Mouse (Mus musculus): Measurements from ENCODE around the gene Acot7. TPM values are rescaled to one million over a fixed set of nuclear protein-coding genes. Genes with fewer than 3 reads are reported as not detected.

Gene Acot7
- polyA plus RNA-seq, 1 experiment from 2014 or later = 168 TPM

- Histone ChIP-seq H3K4me3 (ENCODE audit: low read depth, low read length) (no peak overlapping the region), H3K4me1 (ENCODE audit: control insufficient read depth, insufficient read depth, low read length) (0 out of 2 replicates have a peak, but pooled peaks cover 3% of the 10 kb centered on the region), H3K9ac (ENCODE audit: low read length) (no peak overlapping the region), H3K4me2 (ENCODE audit: low read length) (no peak overlapping the region), H3K27ac (ENCODE audit: low read depth, low read length) (no peak overlapping the region), H3K27me3 (replicated peaks; ENCODE audit: control insufficient read depth, insufficient read depth, low read length) (no peaks in the 10 kb centered on the region), H3K36me3 (ENCODE audit: control insufficient read depth, insufficient read depth, low read length) (no peaks in the 10 kb centered on the region), H3K9me3 (replicated peaks; ENCODE audit: control insufficient read depth, low read length) (no peaks in the 10 kb centered on the region)
- no peak for ATAC-seq
- DNase-seq (ENCODE audit: low spot score) = no peak
- 90% methylated on average over 9 of the region's 9 CpGs for WGBS
Observed at GRCm38 (mm10) chr4:152264867-152265568, 87.1 kb downstream of the Acot7 start.

- 0 out of 2 replicates have a peak, but pooled peaks cover 3% of the 10 kb centered on the region for H3K4me1 ChIP-seq (ENCODE audit: control insufficient read depth, insufficient read depth, low read length)
- no peak overlapping the region for H3K27ac ChIP-seq (ENCODE audit: low read depth, low read length)
- DNase-seq (ENCODE audit: low spot score) (no peak), ATAC-seq (no peak)
- 44% methylated on average over 5 of the region's 5 CpGs for WGBS
- no peak overlapping the region for H3K9ac ChIP-seq (ENCODE audit: low read length)
- H3K4me3 ChIP-seq (ENCODE audit: low read depth, low read length) = no peak overlapping the region
- H3K9me3 ChIP-seq (replicated peaks; ENCODE audit: control insufficient read depth, low read length) = no peaks in the 10 kb centered on the region
- H3K27me3 ChIP-seq (replicated peaks; ENCODE audit: control insufficient read depth, insufficient read depth, low read length) = no peaks in the 10 kb centered on the region
- H3K4me2 ChIP-seq (ENCODE audit: low read length) = no peak overlapping the region
- H3K36me3 ChIP-seq (ENCODE audit: control insufficient read depth, insufficient read depth, low read length) = no peaks in the 10 kb centered on the region
Observed at GRCm38 (mm10) chr4:152265791-152266190, 87.9 kb downstream of the Acot7 start.

- no peak for ATAC-seq
- peak; percentile 43 for DNase-seq (ENCODE audit: low spot score)
- H3K9ac ChIP-seq (ENCODE audit: low read length) = no peak overlapping the region
- 58% methylated on average over 10 of the region's 10 CpGs for WGBS
- no peaks in the 10 kb centered on the region for H3K27me3 ChIP-seq (replicated peaks; ENCODE audit: control insufficient read depth, insufficient read depth, low read length)
- no peaks in the 10 kb centered on the region for H3K9me3 ChIP-seq (replicated peaks; ENCODE audit: control insufficient read depth, low read length)
- no peaks in the 10 kb centered on the region for H3K36me3 ChIP-seq (ENCODE audit: control insufficient read depth, insufficient read depth, low read length)
- no peak overlapping the region for H3K4me3 ChIP-seq (ENCODE audit: low read depth, low read length)
- 0 out of 2 replicates have a peak, but pooled peaks cover 3% of the 10 kb centered on the region for H3K4me1 ChIP-seq (ENCODE audit: control insufficient read depth, insufficient read depth, low read length)
- no peak overlapping the region for H3K27ac ChIP-seq (ENCODE audit: low read depth, low read length)
- H3K4me2 ChIP-seq (ENCODE audit: low read length) = no peak overlapping the region
Observed at GRCm38 (mm10) chr4:152266236-152266895, 88.4 kb downstream of the Acot7 start.

GRCm38 (mm10) chr4:152267748-152268369 is 89.9 kb downstream of the Acot7 start:
- DNase-seq (ENCODE audit: low spot score) (peak; percentile 59), ATAC-seq (peak; percentile 65; the same call in 1 of the 2 replicates)
- Histone ChIP-seq H3K27me3 (replicated peaks; ENCODE audit: control insufficient read depth, insufficient read depth, low read length) (no peaks in the 10 kb centered on the region), H3K4me3 (ENCODE audit: low read depth, low read length) (no peak overlapping the region), H3K9me3 (replicated peaks; ENCODE audit: control insufficient read depth, low read length) (no peaks in the 10 kb centered on the region), H3K4me2 (ENCODE audit: low read length) (no peak overlapping the region), H3K27ac (ENCODE audit: low read depth, low read length) (no peak overlapping the region; the same call in 1 of the 2 replicates), H3K4me1 (ENCODE audit: control insufficient read depth, insufficient read depth, low read length) (0 out of 2 replicates have a peak, but pooled peaks cover 3% of the 10 kb centered on the region), H3K36me3 (ENCODE audit: control insufficient read depth, insufficient read depth, low read length) (no peaks in the 10 kb centered on the region), H3K9ac (ENCODE audit: low read length) (no peak overlapping the region)
- 74% methylated on average over 13 of the region's 13 CpGs for WGBS

GRCm38 (mm10) chr4:152269967-152270366 is 92.0 kb downstream of the Acot7 start:
- no peak overlapping the region for H3K27ac ChIP-seq (ENCODE audit: low read depth, low read length)
- no peak overlapping the region for H3K4me3 ChIP-seq (ENCODE audit: low read depth, low read length)
- no peaks in the 10 kb centered on the region for H3K36me3 ChIP-seq (ENCODE audit: control insufficient read depth, insufficient read depth, low read length)
- H3K4me1 ChIP-seq (ENCODE audit: control insufficient read depth, insufficient read depth, low read length) = peaks cover 10% of the 10 kb centered on the region; the same call in 1 of the 2 replicates
- 86% methylated on average over 13 of the region's 13 CpGs for WGBS
- H3K9ac ChIP-seq (ENCODE audit: low read length) = no peak overlapping the region
- H3K27me3 ChIP-seq (replicated peaks; ENCODE audit: control insufficient read depth, insufficient read depth, low read length) = peaks cover 13% of the 10 kb centered on the region; the same call in 1 of the 2 replicates
- DNase-seq (ENCODE audit: low spot score) (no peak), ATAC-seq (no peak)
- H3K4me2 ChIP-seq (ENCODE audit: low read length) = no peak overlapping the region
- H3K9me3 ChIP-seq (replicated peaks; ENCODE audit: control insufficient read depth, low read length) = no peaks in the 10 kb centered on the region

GRCm38 (mm10) chr4:152270599-152270998 is 92.7 kb downstream of the Acot7 start:
- peaks cover 19% of the 10 kb centered on the region for H3K27me3 ChIP-seq (replicated peaks; ENCODE audit: control insufficient read depth, insufficient read depth, low read length)
- WGBS = 81% methylated on average over 9 of the region's 9 CpGs
- H3K36me3 ChIP-seq (ENCODE audit: control insufficient read depth, insufficient read depth, low read length) = no peaks in the 10 kb centered on the region
- H3K27ac ChIP-seq (ENCODE audit: low read depth, low read length) = no peak overlapping the region
- H3K9me3 ChIP-seq (replicated peaks; ENCODE audit: control insufficient read depth, low read length) = no peaks in the 10 kb centered on the region
- DNase-seq (ENCODE audit: low spot score) (no peak), ATAC-seq (no peak)
- no peak overlapping the region for H3K4me3 ChIP-seq (ENCODE audit: low read depth, low read length)
- H3K4me1 ChIP-seq (ENCODE audit: control insufficient read depth, insufficient read depth, low read length) = peaks cover 10% of the 10 kb centered on the region; the same call in 1 of the 2 replicates
- H3K9ac ChIP-seq (ENCODE audit: low read length) = no peak overlapping the region
- no peak overlapping the region for H3K4me2 ChIP-seq (ENCODE audit: low read length)

- peaks cover 25% of the 10 kb centered on the region for H3K27me3 ChIP-seq (replicated peaks; ENCODE audit: control insufficient read depth, insufficient read depth, low read length)
- ATAC-seq = no peak
Observed at GRCm38 (mm10) chr4:152271334-152271733, 93.4 kb downstream of the Acot7 start.

GRCm38 (mm10) chr4:152272006-152272405 is 94.1 kb downstream of the Acot7 start:
- H3K27ac ChIP-seq (ENCODE audit: low read depth, low read length) = no peak overlapping the region
- H3K27me3 ChIP-seq (replicated peaks; ENCODE audit: control insufficient read depth, insufficient read depth, low read length) = peaks cover 25% of the 10 kb centered on the region
- WGBS = 73% methylated on average over 7 of the region's 7 CpGs
- DNase-seq (ENCODE audit: low spot score) = no peak
- H3K4me3 ChIP-seq (ENCODE audit: low read depth, low read length) = no peak overlapping the region
- no peak overlapping the region for H3K4me2 ChIP-seq (ENCODE audit: low read length)
- ATAC-seq = no peak
- H3K9ac ChIP-seq (ENCODE audit: low read length) = no peak overlapping the region
- no peaks in the 10 kb centered on the region for H3K36me3 ChIP-seq (ENCODE audit: control insufficient read depth, insufficient read depth, low read length)
- H3K9me3 ChIP-seq (replicated peaks; ENCODE audit: control insufficient read depth, low read length) = no peaks in the 10 kb centered on the region
- peaks cover 10% of the 10 kb centered on the region; the same call in 1 of the 2 replicates for H3K4me1 ChIP-seq (ENCODE audit: control insufficient read depth, insufficient read depth, low read length)

More at GRCm38 (mm10) chr4:152271334-152271733, 93.4 kb downstream of the Acot7 start:
- Histone ChIP-seq H3K4me1 (ENCODE audit: control insufficient read depth, insufficient read depth, low read length) (peaks cover 10% of the 10 kb centered on the region; the same call in 1 of the 2 replicates), H3K27ac (ENCODE audit: low read depth, low read length) (no peak overlapping the region), H3K9me3 (replicated peaks; ENCODE audit: control insufficient read depth, low read length) (no peaks in the 10 kb centered on the region), H3K9ac (ENCODE audit: low read length) (no peak overlapping the region), H3K4me2 (ENCODE audit: low read length) (no peak overlapping the region), H3K36me3 (ENCODE audit: control insufficient read depth, insufficient read depth, low read length) (no peaks in the 10 kb centered on the region), H3K4me3 (ENCODE audit: low read depth, low read length) (no peak overlapping the region)
- no peak for DNase-seq (ENCODE audit: low spot score)
- 88% methylated on average over 11 of the region's 11 CpGs for WGBS
